Mouse (Mus musculus): ENCODE measurements around the gene Dntt. TPM values are rescaled to one million over a fixed set of nuclear protein-coding genes. Genes with fewer than 3 reads are reported as not detected.

Gene Dntt
- polyA plus RNA-seq, 1 experiment: 0.04 TPM

DNA sequence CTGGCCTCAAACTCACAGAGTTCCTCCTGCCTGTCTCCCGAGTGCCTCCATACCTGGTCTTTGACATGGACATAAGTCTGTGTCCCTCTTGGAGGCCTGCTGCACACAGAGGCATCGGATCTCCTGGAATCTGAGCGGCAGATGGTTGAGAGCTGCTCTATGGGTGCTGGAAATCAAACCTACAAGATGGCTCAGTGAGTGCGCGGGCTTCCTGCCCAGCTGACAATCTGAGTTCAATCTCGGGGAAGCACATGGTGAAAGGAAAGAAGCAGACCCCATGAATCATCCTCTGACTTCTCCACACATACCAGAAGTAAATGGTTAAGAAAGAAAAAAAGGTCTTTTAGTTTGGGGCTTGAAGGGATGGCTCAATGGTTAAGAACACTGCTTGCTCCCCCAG is 2.8 kb downstream of the Dntt start:
- no peak for DNase-seq (ENCODE audit: low read depth)
- TF ChIP-seq CTCF (IDR thresholded peaks at IDR 0.05; ENCODE audit: borderline replicate concordance, extremely low read depth, insufficient read depth, insufficient read length): no peak
- TF ChIP-seq POLR2A (IDR thresholded peaks at IDR 0.05; ENCODE audit: borderline replicate concordance, extremely low read depth, insufficient read depth, insufficient read length, poor library complexity, severe bottlenecking): no peak

GRCm38 (mm10) chr19:41035809-41036551 is 6.9 kb downstream of the Dntt start:
- TF ChIP-seq CTCF (IDR thresholded peaks at IDR 0.05; ENCODE audit: borderline replicate concordance, extremely low read depth, insufficient read depth, insufficient read length) (no peak), POLR2A (IDR thresholded peaks at IDR 0.05; ENCODE audit: borderline replicate concordance, extremely low read depth, insufficient read depth, insufficient read length, poor library complexity, severe bottlenecking) (no peak)
- no peak for DNase-seq (ENCODE audit: low read depth)

DNA sequence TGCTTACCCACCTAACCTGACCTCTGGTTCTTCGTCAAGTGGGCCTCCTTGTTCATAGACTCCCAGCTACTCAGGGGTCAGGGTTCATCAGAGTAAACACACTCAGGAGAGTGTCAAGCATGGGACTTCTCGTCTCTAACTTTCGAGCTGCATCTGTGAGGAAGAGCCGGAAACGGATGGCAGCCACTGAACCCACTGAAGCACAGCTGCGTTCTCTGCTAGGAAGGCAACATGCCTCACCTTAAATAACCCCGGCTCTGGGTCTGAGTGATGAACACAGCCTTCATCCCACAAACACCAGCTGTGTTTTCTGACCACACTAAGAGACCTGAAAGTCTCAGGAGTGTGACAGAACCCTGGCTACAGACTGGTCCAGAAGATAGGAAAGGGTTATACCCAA is 10.0 kb downstream of the Dntt start:
- TF ChIP-seq CTCF (IDR thresholded peaks at IDR 0.05; ENCODE audit: borderline replicate concordance, extremely low read depth, insufficient read depth, insufficient read length): no peak
- no peak for DNase-seq (ENCODE audit: low read depth)

GRCm38 (mm10) chr19:41045091-41045770 is 16.2 kb downstream of the Dntt start:
- DNase-seq (ENCODE audit: low read depth): peak; percentile 3
- no peak for TF ChIP-seq POLR2A (IDR thresholded peaks at IDR 0.05; ENCODE audit: borderline replicate concordance, extremely low read depth, insufficient read depth, insufficient read length, poor library complexity, severe bottlenecking)
- TF ChIP-seq CTCF (IDR thresholded peaks at IDR 0.05; ENCODE audit: borderline replicate concordance, extremely low read depth, insufficient read depth, insufficient read length): no peak

DNA sequence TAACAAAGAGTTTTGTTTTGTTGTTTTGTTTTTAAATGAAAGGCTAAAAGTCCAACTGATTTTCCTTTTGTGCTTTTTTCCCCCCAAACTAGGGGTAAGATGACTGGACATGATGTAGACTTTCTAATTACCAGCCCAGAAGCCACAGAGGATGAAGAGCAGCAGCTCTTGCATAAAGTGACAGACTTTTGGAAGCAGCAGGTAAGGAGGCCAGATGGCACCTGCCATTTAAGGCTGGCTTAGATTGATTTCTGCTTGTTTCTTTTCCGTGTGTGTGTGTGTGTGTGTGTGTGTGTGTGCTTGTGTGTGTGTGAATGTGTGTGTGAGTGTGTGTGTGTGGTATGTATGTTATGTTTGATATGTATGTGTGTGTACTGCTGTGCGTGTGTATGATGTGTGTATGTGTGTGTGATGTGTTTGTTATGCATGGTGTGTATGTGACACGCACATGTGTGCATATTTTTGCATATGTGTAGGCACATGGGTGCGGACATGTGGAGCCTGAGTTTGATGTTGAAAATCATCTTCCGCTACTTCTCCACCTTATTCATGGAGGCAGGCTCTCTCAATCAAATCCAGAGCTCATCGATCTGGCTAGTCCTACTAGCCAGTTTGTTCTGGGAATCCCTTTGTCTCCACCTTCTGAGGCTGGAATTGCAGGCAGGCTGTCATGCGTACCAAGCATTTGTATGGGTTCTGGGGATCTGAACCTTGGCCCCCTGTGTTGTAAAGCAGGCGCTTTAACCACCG is 18.5 kb downstream of the Dntt start:
- DNase-seq (ENCODE audit: low read depth): peak; percentile 61
- TF ChIP-seq POLR2A (IDR thresholded peaks at IDR 0.05; ENCODE audit: borderline replicate concordance, extremely low read depth, insufficient read depth, insufficient read length, poor library complexity, severe bottlenecking) (no peak), CTCF (IDR thresholded peaks at IDR 0.05; ENCODE audit: borderline replicate concordance, extremely low read depth, insufficient read depth, insufficient read length) (no peak)

- no peak for TF ChIP-seq POLR2A (IDR thresholded peaks at IDR 0.05; ENCODE audit: borderline replicate concordance, extremely low read depth, insufficient read depth, insufficient read length, poor library complexity, severe bottlenecking)
- no peak for TF ChIP-seq CTCF (IDR thresholded peaks at IDR 0.05; ENCODE audit: borderline replicate concordance, extremely low read depth, insufficient read depth, insufficient read length)
- no peak for DNase-seq (ENCODE audit: low read depth)
These were observed 19.1 kb downstream of the Dntt start for GRCm38 (mm10) chr19:41048187-41048559.

DNA sequence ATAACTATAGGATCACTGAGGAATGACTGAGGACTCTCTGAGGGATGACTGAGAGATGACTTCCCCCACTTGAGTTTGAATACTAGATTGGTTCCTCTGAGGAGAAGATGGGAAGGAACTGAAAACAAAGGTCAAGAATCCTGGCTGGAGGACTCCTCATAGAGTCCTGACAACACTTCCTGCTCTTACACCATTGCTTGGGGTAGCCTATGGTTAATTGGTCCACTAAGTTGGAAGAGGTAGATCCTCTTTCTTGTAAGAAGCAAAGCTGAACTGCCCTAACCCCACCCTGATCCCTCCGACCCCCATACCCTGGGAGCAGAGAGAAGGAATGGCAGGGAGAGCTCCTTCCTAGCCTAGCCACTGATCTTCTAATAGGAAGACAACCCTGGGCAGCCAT is 22.6 kb downstream of the Dntt start:
- TF ChIP-seq CTCF (IDR thresholded peaks at IDR 0.05; ENCODE audit: borderline replicate concordance, extremely low read depth, insufficient read depth, insufficient read length): no peak
- DNase-seq (ENCODE audit: low read depth): no peak

DNA sequence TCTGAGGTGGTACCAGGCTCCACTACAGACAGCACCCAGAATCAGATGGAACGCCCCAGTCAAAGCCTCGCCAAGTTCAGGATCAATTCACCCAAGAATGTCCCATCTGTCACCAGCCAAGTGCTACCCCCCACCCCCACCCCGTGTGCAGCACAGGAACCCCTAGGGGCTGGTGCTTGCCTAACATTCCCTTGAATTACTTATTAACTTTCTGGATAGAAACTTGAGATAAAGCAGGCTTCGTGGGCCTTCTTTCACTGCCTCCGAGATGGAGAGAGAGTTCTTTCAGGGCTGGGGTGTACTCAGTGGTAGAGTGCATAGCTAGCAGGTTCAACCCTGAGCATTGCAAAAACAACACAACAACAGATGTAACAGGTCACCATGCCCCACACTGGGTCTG is 23.2 kb downstream of the Dntt start:
- no peak for DNase-seq (ENCODE audit: low read depth)
- no peak for TF ChIP-seq POLR2A (IDR thresholded peaks at IDR 0.05; ENCODE audit: borderline replicate concordance, extremely low read depth, insufficient read depth, insufficient read length, poor library complexity, severe bottlenecking)
- no peak for TF ChIP-seq CTCF (IDR thresholded peaks at IDR 0.05; ENCODE audit: borderline replicate concordance, extremely low read depth, insufficient read depth, insufficient read length)

DNA sequence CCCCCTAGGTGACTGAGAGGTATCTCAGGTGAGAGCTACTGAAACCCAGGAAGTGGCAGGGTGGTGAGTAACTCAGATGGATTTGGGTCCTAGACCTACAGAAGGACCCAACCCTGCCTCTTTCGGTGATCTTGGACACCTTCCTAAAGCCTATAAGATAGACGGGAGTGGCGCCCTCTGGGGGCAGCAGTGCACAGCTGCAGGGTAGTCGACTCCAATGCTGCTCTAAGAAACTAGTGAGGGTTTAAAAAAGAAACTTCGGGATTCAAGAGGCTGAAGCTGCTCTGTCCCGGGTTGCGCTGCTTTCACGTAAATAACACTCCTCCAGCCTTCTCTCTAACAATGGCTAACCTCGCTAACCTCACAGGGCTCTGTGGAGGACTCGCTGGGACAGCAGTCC is 24.5 kb downstream of the Dntt start:
- DNase-seq (ENCODE audit: low read depth): peak; percentile 8

DNA sequence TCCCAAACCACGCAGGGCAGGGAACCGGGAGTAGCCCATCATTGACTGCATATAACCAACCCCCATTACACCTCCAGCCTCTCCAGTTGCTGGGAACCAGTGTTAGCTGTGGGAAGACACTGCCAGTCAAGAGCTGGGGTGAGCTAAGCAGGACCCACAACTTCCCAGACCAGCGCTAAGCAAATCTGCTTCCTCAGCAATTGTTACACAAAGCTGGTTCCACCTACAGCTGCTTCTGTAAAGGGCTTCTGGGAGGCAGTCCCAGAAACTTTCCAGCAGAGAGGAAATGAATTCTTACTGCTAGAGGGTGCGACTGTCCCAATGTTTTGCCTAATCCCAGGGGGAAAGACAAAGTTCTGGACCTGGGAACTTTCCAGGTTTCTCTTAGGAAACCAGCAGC is 25.6 kb downstream of the Dntt start:
- no peak for TF ChIP-seq CTCF (IDR thresholded peaks at IDR 0.05; ENCODE audit: borderline replicate concordance, extremely low read depth, insufficient read depth, insufficient read length)
- no peak for TF ChIP-seq POLR2A (IDR thresholded peaks at IDR 0.05; ENCODE audit: borderline replicate concordance, extremely low read depth, insufficient read depth, insufficient read length, poor library complexity, severe bottlenecking)
- DNase-seq (ENCODE audit: low read depth): no peak

More for the DNA sequence above, 24.5 kb downstream of the Dntt start:
- TF ChIP-seq CTCF (IDR thresholded peaks at IDR 0.05; ENCODE audit: borderline replicate concordance, extremely low read depth, insufficient read depth, insufficient read length) (peak; percentile 46; the same call in 1 of the 2 replicates), POLR2A (IDR thresholded peaks at IDR 0.05; ENCODE audit: borderline replicate concordance, extremely low read depth, insufficient read depth, insufficient read length, poor library complexity, severe bottlenecking) (no peak)

DNA sequence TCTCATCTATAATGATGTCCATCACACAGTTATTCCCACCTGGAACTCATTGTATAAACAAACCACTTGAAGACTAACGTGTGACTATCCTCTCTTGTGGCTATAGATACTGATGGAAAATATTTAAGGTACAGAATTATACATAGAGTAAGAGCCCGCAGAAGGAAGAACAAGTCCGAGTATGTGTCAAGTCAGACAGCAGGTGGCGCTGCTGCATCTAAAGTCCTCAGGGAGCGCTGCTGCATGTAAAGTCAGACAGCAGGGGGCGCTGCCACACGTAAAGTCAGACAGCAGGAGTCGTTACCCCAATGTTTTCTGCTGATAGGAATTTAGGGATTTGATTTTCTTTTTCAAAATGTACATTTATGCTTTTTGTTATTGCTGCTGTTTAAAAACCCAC is 42.4 kb downstream of the Dntt start:
- DNase-seq (ENCODE audit: low read depth): peak; percentile 97
- TF ChIP-seq CTCF (IDR thresholded peaks at IDR 0.05; ENCODE audit: borderline replicate concordance, extremely low read depth, insufficient read depth, insufficient read length) (peak; percentile 100), POLR2A (IDR thresholded peaks at IDR 0.05; ENCODE audit: borderline replicate concordance, extremely low read depth, insufficient read depth, insufficient read length, poor library complexity, severe bottlenecking) (no peak)

All from brain, embryonic 14.5 days (tissue).